Mouse (Mus musculus): ENCODE measurements around the gene Cnn1.
"Not testable (repeated sequence)": the region's sequence is repeated elsewhere in the genome, so short reads cannot be mapped to it uniquely, and the experiment has no call there.

The Cnn1 gene

GRCm38 (mm10) chr9:22098993-22099696, at the start of gene Cnn1:
TSS of gene Cnn1 (plus strand) at chr9:22099216.
- DNase-seq, result peak in 1 of 2 experiments; percentile 20

- DNase-seq, result peak; percentile 25 to 30
Measured at GRCm38 (mm10) chr9:22049315-22049714, 49.7 kb upstream of the Cnn1 start.

GRCm38 (mm10) chr9:22049721-22050270, 49.2 kb upstream of the Cnn1 start:
- peak; percentile 35 to 39 for DNase-seq

- DNase-seq, result peak; percentile 77 to 86
Measured at GRCm38 (mm10) chr9:22050351-22050889, 48.6 kb upstream of the Cnn1 start.

- peak; percentile 53 to 62 for DNase-seq
Measured at GRCm38 (mm10) chr9:22051161-22051957, 47.7 kb upstream of the Cnn1 start.

GRCm38 (mm10) chr9:22051958-22052254, 47.1 kb upstream of the Cnn1 start, which contains the start of gene Elavl3:
TSS of gene Elavl3 (minus strand) at chr9:22052023.
- DNase-seq, result peak; percentile 88 to 92

- DNase-seq, result no peak
Measured at GRCm38 (mm10) chr9:22053657-22054056, 45.4 kb upstream of the Cnn1 start.

GRCm38 (mm10) chr9:22054411-22055076, 44.5 kb upstream of the Cnn1 start:
- DNase-seq, result peak; percentile 81 to 84

GRCm38 (mm10) chr9:22055713-22056112, 43.3 kb upstream of the Cnn1 start:
- peak in 1 of 2 experiments; percentile 29 for DNase-seq

GRCm38 (mm10) chr9:22056303-22056910, 42.6 kb upstream of the Cnn1 start:
- DNase-seq, result no peak

- no peak for DNase-seq
Measured at GRCm38 (mm10) chr9:22057031-22057517, 41.9 kb upstream of the Cnn1 start.

- DNase-seq, result peak; percentile 66 to 68
Measured at GRCm38 (mm10) chr9:22058011-22058424, 41.0 kb upstream of the Cnn1 start.

- peak; percentile 66 to 69 for DNase-seq
Measured at GRCm38 (mm10) chr9:22061339-22061738, 37.7 kb upstream of the Cnn1 start.

- DNase-seq, result peak; percentile 93 to 95
Measured at GRCm38 (mm10) chr9:22064341-22064740, 34.7 kb upstream of the Cnn1 start.

GRCm38 (mm10) chr9:22065642-22066041, 33.4 kb upstream of the Cnn1 start:
- no peak for DNase-seq

- DNase-seq, result peak; percentile 63 to 74
Measured at GRCm38 (mm10) chr9:22066433-22066832, 32.6 kb upstream of the Cnn1 start.

- no peak for DNase-seq
Measured at GRCm38 (mm10) chr9:22067195-22067594, 31.8 kb upstream of the Cnn1 start.

- no peak for DNase-seq
Measured at GRCm38 (mm10) chr9:22069881-22070553, 29.0 kb upstream of the Cnn1 start.

- DNase-seq, result peak; percentile 98
Measured at GRCm38 (mm10) chr9:22070791-22071573, 28.0 kb upstream of the Cnn1 start, which contains the start of the genes Gm49318 and Zfp653. TSS of gene Gm49318 (minus strand) at chr9:22071259. TSS of gene Zfp653 (minus strand) at chr9:22071376.

GRCm38 (mm10) chr9:22072276-22072675, 26.7 kb upstream of the Cnn1 start:
- DNase-seq, result no peak

GRCm38 (mm10) chr9:22075778-22076177, 23.2 kb upstream of the Cnn1 start:
- not testable (repeated sequence) for DNase-seq

Measured in cerebellum, postnatal 36 days (tissue).